Mouse (Mus musculus) thymus, adult 2 months (tissue): ENCODE results near the gene Slc30a3. TPM values are rescaled to one million over a fixed set of nuclear protein-coding genes. Genes with fewer than 3 reads are reported as not detected.

Source experiments
- DNase-seq: peaks from one replicate; pipeline ENCODE4 v3.0.0; 2021
- H3K27ac ChIP-seq: fragments of 200-500 bp; 2 replicates; pipeline ENCODE4 v1.5.1; 2012; ENCODE audit warnings: low read length, control low read depth; ENCODE audit not compliant: control insufficient read depth, insufficient read depth
- H3K27me3 ChIP-seq: fragments of 200-500 bp; 2 replicates; pipeline ENCODE4 v1.6.1; 2012; ENCODE audit warnings: mild to moderate bottlenecking, low read length, moderate library complexity, mixed read lengths; ENCODE audit not compliant: control insufficient read depth, insufficient read depth
- H3K36me3 ChIP-seq: fragments of 200-500 bp; 2 replicates; pipeline ENCODE4 v1.6.1; 2012; ENCODE audit warnings: mild to moderate bottlenecking, low read length, moderate library complexity; ENCODE audit not compliant: control insufficient read depth, insufficient read depth
- H3K4me1 ChIP-seq: fragments of 200-500 bp; replicated peaks from 2 replicates; pipeline ENCODE4 v1.6.1; 2012; ENCODE audit warnings: low read length; ENCODE audit not compliant: control insufficient read depth, insufficient read depth
- H3K4me3 ChIP-seq: fragments of 200-500 bp; 2 replicates; pipeline ENCODE4 v1.5.1; 2012; ENCODE audit warnings: mild to moderate bottlenecking, low read length, control low read depth, moderate library complexity; ENCODE audit not compliant: control insufficient read depth, insufficient read depth
- CTCF ChIP-seq: fragments of 200-500 bp; IDR thresholded peaks from 2 replicates; pipeline ENCODE4 v1.5.1; 2012; ENCODE audit warnings: mild to moderate bottlenecking, control low read depth, low read length, moderate library complexity, borderline replicate concordance; ENCODE audit not compliant: control insufficient read depth, poor library complexity, insufficient read depth; ENCODE audit errors: extremely low read depth
- POLR2A ChIP-seq: fragments of 200-500 bp; IDR thresholded peaks from 2 replicates; pipeline ENCODE4 v1.6.1; 2012; ENCODE audit warnings: mild to moderate bottlenecking, low read length, control low read depth, moderate library complexity; ENCODE audit not compliant: control insufficient read depth, poor library complexity, insufficient read depth; ENCODE audit errors: extremely low read depth
- WGBS: fragments of 180-500 bp; shearing (Covaris S2); methylation state at CpG from one replicate; pipeline ENCODE4 v1.1.7; 2018; 5-methylcytosine and 5-hydroxymethylcytosine counted together
- polyA plus RNA-seq: library from polyadenylated mRNA; depleted of rRNA; stranded (reverse); fragments of >200 nt; gene quantifications from 2 replicates; pipeline ENCODE4 v1.2.3, GENCODE M21; 2012

Gene Slc30a3
- polyA plus RNA-seq, 1 experiment, result 0.77 TPM

DNA sequence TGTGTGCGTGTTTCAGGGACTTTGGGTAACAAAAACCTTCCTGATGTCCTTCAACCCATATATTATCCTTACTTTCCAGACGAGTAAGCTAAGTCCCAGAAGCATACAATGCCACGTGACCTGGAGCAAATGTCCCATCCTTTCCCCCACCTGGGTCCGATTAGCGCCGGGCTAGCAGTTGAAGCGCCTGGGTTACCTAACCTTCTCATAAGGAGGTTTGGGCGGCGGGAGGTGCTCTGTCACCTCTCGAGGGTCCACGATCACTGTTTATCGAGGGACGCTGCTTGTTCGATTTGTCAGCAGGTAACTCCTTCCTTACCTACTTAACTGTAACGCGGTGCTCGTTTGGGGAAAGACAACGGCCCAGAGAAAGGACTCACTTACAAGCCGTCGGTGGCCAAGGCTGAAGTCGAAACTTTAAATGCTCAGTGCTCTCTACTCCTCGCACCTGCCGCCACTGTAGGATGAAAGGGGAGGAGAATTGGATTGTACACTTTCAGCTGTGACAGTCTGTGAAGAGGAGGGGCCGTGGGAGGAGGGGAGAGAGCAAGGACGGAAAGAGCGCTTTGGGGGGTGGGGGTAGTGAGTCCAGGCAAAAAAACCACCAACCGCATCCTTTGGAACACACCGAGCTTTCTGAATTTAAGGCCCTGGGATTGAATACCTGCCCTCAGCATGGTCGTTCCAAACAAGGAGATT is 13.8 kb downstream of the Slc30a3 start:
- 3% methylated on average over 29 of the region's 29 CpGs for WGBS

DNA sequence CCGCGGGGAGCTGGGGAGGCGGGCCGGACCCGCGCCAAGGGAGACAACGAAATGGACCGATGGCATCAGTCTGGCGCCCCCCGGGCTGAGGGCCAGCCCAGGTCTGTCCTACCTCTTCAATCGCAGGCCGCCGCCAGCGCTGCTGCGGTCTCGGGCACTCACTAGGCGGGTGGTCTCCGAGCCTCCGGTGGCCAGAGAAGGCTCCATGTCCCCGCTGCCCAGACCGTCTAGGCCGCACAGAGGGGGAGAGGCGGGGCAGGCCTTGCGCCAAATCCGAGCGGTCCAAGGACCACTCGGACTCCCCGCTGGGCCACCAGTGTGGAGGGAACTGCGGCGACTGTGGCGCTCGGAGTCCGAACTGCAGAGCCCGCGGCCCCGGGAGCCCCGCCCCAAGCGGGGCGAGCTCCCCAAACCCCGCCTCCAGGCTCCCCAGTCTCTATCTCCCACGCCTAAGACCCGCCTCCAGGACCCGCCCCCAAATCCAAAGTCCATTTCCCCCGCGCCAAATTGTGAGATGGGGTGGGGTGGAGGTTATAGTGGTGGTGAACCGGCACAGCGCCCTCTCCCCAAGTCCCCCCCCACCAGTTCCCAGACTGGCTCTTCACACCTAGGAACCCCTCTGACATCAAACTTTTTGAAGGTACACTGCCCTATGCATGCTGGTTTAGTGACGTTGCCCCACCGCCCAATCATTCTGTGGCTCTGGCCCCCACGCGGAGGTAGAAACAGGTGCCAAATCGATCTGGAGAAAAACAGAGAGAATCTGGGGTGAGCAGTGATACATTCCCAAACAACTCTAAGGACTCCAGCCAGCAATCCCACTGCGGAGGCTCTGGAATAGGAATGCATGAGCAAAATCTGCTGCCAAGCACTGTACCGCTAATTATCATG is 14.6 kb downstream of the Slc30a3 start:
- H3K27me3 ChIP-seq, result peaks cover 30% of the 10 kb centered on the region

More for the DNA sequence above, 13.8 kb downstream of the Slc30a3 start:
- TF ChIP-seq POLR2A, result no peak
- TF ChIP-seq CTCF, result no peak
- no peak overlapping the region for H3K27ac ChIP-seq
- H3K4me1 ChIP-seq, result peaks cover 31% of the 10 kb centered on the region
- H3K36me3 ChIP-seq, result no peaks in the 10 kb centered on the region
- peak overlapping the region; percentile 34 for H3K4me3 ChIP-seq
- H3K27me3 ChIP-seq, result peaks cover 30% of the 10 kb centered on the region
- DNase-seq, result peak; percentile 35

DNA sequence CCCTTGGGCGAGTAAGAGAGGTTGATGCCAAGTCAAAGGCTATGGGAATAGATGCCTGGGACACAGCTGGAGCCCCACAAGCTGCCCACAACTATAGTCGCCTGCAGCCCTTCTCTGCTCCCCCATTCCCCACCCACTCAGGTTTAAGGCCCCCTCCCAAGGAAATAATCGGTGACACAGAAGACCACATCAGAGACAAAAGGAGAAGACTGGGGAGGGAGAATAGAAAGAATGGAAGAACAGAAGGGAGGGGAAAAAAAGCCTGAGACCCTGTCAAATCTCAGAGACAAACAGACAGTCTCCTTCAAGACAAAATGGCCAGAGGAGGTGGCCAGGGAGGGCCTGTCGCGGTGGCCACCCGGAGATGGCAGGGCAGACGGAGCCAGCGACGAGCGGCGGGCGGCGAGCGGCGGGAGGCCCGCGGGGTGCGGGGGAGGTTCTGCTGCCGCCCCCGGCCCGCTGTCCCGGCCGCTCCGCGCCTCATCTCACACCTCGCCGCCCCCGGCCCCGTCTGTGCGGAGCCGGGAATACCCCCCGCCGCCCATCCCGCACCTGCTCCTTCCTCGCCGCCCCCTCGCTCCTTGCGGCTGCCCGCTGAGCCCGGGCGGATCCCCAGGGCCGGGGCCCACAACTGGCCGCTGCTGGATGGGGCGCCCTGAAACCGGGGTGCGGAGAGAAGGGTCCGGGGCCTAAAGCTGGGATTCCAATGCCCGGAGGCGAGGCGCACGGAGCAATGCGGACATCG is 15.6 kb downstream of the Slc30a3 start:
- Histone ChIP-seq H3K4me3 (no peak overlapping the region), H3K36me3 (no peaks in the 10 kb centered on the region), H3K4me1 (peaks cover 31% of the 10 kb centered on the region), H3K27ac (no peak overlapping the region), H3K27me3 (peaks cover 30% of the 10 kb centered on the region)
- TF ChIP-seq POLR2A (no peak), CTCF (no peak)
- WGBS, result 8% methylated on average over 52 of the region's 53 CpGs
- no peak for DNase-seq

More for the DNA sequence above, 14.6 kb downstream of the Slc30a3 start:
- WGBS, result 3% methylated on average over 51 of the region's 54 CpGs
- Histone ChIP-seq H3K4me1 (peaks cover 31% of the 10 kb centered on the region), H3K4me3 (peak overlapping the region; percentile 39), H3K36me3 (no peaks in the 10 kb centered on the region), H3K27ac (no peak overlapping the region)
- no peak for TF ChIP-seq POLR2A
- no peak for TF ChIP-seq CTCF
- peak; percentile 57 for DNase-seq

DNA sequence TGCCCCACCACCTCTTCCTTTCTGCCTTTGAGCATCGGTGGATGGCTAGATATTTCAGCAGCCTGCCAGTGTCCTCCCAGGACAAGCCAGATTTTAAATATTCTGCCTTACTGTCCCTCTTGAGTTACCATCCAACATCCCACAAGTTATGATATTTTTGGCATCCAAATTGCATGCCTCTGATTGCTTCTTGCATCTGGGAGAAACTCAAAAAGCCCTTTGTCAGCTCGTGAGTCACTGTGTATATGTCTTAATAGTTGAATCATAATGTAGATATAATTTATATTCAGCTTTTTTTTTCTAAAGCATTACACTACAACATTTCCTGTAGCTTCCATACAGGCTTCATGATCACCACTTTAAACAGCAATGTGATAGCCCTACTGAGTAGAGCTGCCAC is 20.9 kb downstream of the Slc30a3 start:
- 86% methylated on average over 2 of the region's 2 CpGs for WGBS
- Histone ChIP-seq H3K4me3 (no peak overlapping the region), H3K4me1 (no peaks in the 10 kb centered on the region), H3K27me3 (peaks cover 6% of the 10 kb centered on the region; the same call in 1 of the 2 replicates), H3K36me3 (no peaks in the 10 kb centered on the region), H3K27ac (no peak overlapping the region)
- no peak for DNase-seq
- TF ChIP-seq POLR2A (no peak), CTCF (no peak)

DNA sequence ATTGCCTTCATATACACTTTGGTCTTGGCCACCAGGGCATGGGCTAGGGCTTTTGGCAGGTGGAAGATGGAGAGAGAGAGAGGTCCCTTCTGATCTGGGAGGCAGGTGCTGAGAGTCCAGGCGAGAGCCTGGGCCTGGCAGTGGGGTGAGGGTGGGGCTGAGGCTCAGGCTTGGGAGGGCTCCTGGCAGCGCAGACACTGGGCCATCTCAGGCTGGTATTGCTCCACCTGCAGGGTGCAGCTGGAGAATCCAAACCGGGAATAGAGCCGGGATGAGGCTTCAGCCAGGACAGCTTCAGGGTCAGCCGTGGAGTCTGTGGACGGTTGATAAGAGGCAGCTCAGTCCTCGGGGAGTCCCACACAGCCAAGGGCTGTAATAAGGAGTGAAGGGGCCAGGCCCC is 21.4 kb downstream of the Slc30a3 start:
- Histone ChIP-seq H3K27me3 (peaks cover 1% of the 10 kb centered on the region; the same call in 1 of the 2 replicates), H3K4me3 (no peak overlapping the region), H3K27ac (no peak overlapping the region), H3K4me1 (no peaks in the 10 kb centered on the region), H3K36me3 (no peaks in the 10 kb centered on the region)
- WGBS, result 58% methylated on average over 7 of the region's 7 CpGs
- TF ChIP-seq CTCF (no peak), POLR2A (no peak)
- DNase-seq, result no peak

DNA sequence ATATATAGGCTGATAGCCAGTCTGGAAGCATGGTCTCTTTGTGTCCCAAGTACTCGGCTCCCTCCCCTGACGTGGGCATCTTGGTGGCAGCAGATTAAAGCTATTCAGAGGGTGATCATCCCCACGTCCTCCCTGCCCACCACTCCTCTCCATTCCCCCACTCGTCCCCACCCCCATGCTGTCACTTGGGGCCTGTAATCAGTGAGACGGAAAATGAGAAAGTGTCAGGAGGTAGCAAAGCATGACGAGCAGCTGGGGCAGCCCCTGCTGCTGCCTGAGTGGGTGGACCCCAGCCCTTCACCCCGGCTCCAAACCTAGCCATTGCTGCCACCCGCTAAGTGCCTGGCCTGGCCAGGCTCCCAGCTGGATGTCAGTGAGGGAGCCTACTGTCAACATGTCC is 24.1 kb downstream of the Slc30a3 start:
- Histone ChIP-seq H3K36me3 (no peaks in the 10 kb centered on the region), H3K27ac (no peak overlapping the region), H3K4me1 (no peaks in the 10 kb centered on the region), H3K27me3 (no peaks in the 10 kb centered on the region; the same call in 1 of the 2 replicates), H3K4me3 (no peak overlapping the region)
- DNase-seq, result no peak
- WGBS, result 68% methylated on average over 8 of the region's 8 CpGs
- TF ChIP-seq POLR2A (no peak), CTCF (no peak)
